Mouse (Mus musculus): ENCODE measurements at regions not wholly inside any gene's neighbourhood (a gene's known extent, or its start where the extent isn't known, plus 50 kb on each side); places are given as distances from the start of the nearest gene placed in this dataset.
"Not testable (repeated sequence)": the region's sequence is repeated elsewhere in the genome, so short reads cannot be mapped to it uniquely, and the experiment has no call there.

- in situ Hi-C loops (cut with MboI, MseI) = no loop called here
Observed at GRCm38 (mm10) chr3:57018171-57018570, 283.6 kb downstream of the Tm4sf1 start.

GRCm38 (mm10) chr3:56981305-56981660, 320.5 kb downstream of the Tm4sf1 start:
- in situ Hi-C loops (cut with MboI, MseI) = no loop called here

GRCm38 (mm10) chr3:56980593-56981304, 321.0 kb downstream of the Tm4sf1 start:
- in situ Hi-C loops (cut with MboI, MseI) = no loop called here

GRCm38 (mm10) chr3:56966008-56966407, 335.8 kb downstream of the Tm4sf1 start:
- in situ Hi-C loops (cut with MboI, MseI) = no loop called here

- in situ Hi-C loops (cut with MboI, MseI) = no loop called here
Observed at GRCm38 (mm10) chr3:56965444-56965843, 336.3 kb downstream of the Tm4sf1 start.

GRCm38 (mm10) chr3:56964156-56964555, 337.6 kb downstream of the Tm4sf1 start:
- in situ Hi-C loops (cut with MboI, MseI) = no loop called here

- in situ Hi-C loops (cut with MboI, MseI) = no loop called here
Observed at GRCm38 (mm10) chr3:56963251-56963650, 338.5 kb downstream of the Tm4sf1 start.

GRCm38 (mm10) chr3:56962248-56963013, 339.4 kb downstream of the Tm4sf1 start:
- in situ Hi-C loops (cut with MboI, MseI) = no loop called here

GRCm38 (mm10) chr3:56956978-56957377, 344.8 kb downstream of the Tm4sf1 start:
- in situ Hi-C loops (cut with MboI, MseI) = no loop called here

- in situ Hi-C loops (cut with MboI, MseI) = no loop called here
Observed at GRCm38 (mm10) chr3:56955799-56956121, 346.0 kb downstream of the Tm4sf1 start.

GRCm38 (mm10) chr3:56955098-56955798, 346.5 kb downstream of the Tm4sf1 start:
- in situ Hi-C loops (cut with MboI, MseI) = no loop called here

GRCm38 (mm10) chr3:56942557-56942956, 359.2 kb downstream of the Tm4sf1 start:
- in situ Hi-C loops (cut with MboI, MseI) = not testable (repeated sequence)

- in situ Hi-C loops (cut with MboI, MseI) = not testable (repeated sequence)
Observed at GRCm38 (mm10) chr3:56928940-56929339, 372.8 kb downstream of the Tm4sf1 start.

GRCm38 (mm10) chr3:56898491-56898890, 403.3 kb downstream of the Tm4sf1 start:
- in situ Hi-C loops (cut with MboI, MseI) = no loop called here

GRCm38 (mm10) chr3:56877062-56877461, 424.7 kb downstream of the Tm4sf1 start:
- in situ Hi-C loops (cut with MboI, MseI) = no loop called here

GRCm38 (mm10) chr3:56863591-56863990, 438.2 kb downstream of the Tm4sf1 start:
- in situ Hi-C loops (cut with MboI, MseI) = no loop called here

GRCm38 (mm10) chr3:56859841-56860240, 441.9 kb downstream of the Tm4sf1 start:
- in situ Hi-C loops (cut with MboI, MseI) = no loop called here

GRCm38 (mm10) chr3:56845462-56845770, 456.4 kb downstream of the Tm4sf1 start:
- in situ Hi-C loops (cut with MboI, MseI) = no loop called here

GRCm38 (mm10) chr3:56844681-56845461, 456.9 kb downstream of the Tm4sf1 start:
- in situ Hi-C loops (cut with MboI, MseI) = no loop called here

- in situ Hi-C loops (cut with MboI, MseI) = no loop called here
Observed at GRCm38 (mm10) chr3:56837176-56837575, 464.6 kb downstream of the Tm4sf1 start.

- in situ Hi-C loops (cut with MboI, MseI) = no loop called here
Observed at GRCm38 (mm10) chr3:56830315-56831097, 471.3 kb downstream of the Tm4sf1 start.
